Mouse (Mus musculus) gastrocnemius, adult 8-10 months (tissue): ENCODE results near the gene Ift122. TPM values are rescaled to one million over a fixed set of nuclear protein-coding genes. Genes with fewer than 3 reads are reported as not detected.
A peak's percentile ranks its signal among the peaks of the same experiment; 100 is the strongest.

Experiments used
- DNase-seq, 2 experiments: peaks; one replicate each; pipeline ENCODE4 v3.0.0; 2022; ENCODE audit warnings: low spot score in 2 of 2
- total RNA-seq, 4 experiments: library from RNA; stranded (reverse); gene quantifications; 2 replicates each; pipeline ENCODE4 v1.2.4; 2022

The Ift122 gene
- total RNA-seq, 4 experiments from 2014 or later = 3.3 to 4.9 (median 4.0) TPM

DNA sequence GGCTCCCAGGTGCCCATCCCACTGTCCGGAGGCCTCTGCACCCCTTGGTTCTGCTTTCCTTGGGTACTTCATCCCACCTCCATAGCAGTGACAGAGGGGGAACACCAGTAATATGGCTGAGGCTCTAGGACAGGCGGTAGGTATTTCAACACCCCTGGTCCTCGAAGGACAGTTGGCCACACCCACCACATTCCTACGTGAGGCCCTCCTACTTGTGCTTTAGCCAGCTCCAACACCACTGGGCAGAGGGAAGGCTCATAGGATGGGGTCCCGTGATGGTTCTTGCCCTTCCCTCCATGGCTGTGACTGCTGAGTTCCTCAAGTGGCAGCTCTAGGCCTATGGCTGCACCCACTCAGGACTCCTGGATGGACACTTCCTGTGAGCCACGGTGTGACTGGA, 71.6 kb downstream of the Ift122 start:
- DNase-seq = no peak

DNA sequence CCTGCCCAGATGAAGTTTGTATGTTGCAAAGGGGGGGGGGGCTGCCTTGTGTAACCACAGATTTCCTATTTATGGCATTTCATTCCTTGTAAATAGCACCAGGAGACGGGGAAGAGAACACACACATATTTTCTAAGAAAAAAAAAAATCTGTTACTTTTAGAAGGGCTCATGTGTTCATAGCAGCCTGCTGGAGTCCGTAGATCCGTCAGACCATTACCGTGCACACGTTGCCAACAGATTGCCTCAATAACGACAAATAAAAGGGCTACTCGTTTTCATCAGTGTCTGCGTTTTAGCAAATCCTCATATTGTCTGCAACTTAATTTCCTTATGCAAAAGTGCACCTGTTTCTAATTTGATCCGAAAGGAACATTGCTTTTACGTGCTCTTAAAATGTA, 73.1 kb downstream of the Ift122 start:
- DNase-seq = no peak

DNA sequence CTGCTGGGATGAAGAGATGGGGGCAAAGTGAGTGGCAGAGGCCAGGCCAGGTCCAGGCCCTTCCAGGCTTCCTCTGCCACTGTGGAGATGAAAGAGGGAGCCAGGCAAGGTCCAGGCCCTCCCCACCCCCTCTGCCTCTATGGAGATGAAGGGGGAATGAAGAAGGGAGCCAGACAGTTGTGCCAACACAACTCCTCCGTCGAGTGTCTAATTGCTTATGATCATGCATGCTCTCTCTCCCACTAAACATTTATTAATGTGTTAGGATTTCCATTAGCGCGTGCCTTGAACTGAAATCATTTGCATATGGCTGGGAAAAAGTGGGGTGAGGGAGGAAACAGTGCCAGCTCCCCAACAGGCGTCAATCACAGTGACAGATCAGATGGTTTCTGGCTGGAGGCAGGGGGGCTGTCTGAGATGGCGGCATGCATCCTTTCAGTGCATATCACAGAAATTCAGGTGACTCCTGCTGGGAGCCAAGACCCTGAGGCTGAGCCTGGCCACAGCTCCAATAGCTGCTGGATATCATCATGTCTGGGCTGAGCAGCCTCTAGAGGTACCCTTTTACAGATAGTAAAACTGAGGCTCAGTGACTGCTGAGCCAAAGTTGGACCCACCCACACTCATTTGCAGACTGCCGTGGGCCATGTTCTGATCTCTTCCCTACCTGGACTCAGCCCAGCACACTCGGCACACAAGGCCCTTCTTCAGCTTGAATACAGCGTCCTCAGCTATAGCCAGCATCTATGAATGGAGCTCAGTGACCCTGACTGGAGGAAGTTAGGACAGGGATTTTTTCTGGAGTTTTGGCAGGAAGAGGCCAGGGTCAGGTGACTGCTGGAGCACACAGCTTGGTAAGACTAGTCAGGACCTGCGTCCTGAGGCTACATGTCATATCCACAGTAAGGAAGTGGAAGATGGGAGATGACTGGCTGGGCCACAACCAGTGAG, 74.3 kb downstream of the Ift122 start:
- DNase-seq = no peak

DNA sequence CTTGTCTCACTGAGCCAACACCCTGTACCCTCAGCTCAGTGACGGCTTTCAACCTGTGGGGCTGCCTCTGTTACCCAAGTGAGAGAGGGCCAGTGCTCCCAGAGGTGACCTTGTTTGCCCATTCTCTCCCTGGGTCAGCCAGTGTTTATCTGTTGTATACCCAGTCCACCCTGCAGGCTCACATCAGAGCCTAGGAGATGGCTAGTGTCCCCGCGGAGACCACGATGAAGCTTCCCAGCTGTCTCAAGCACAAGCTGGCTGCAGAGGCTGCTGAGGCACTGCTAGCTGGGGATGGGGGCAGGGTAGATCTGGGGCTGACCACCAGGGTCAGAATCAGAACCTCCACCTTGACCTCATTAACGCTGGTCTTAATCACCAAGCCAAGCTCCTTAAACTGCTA, 76.7 kb downstream of the Ift122 start:
- DNase-seq = no peak

DNA sequence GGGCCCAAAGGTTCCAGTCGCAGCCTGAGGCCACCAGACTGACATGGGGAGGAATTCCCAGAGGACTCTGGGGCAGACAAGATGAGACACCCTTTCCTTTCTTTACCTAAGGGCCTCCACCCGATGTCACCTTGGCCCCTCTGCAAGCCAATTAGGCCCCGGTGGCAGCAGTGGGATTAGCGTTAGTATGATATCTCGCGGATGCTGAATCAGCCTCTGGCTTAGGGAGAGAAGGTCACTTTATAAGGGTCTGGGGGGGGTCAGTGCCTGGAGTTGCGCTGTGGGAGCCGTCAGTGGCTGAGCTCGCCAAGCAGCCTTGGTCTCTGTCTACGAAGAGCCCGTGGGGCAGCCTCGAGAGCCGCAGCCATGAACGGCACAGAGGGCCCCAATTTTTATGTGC, 78.4 kb downstream of the Ift122 start, which contains the start of gene Rho:
Gene Rho (plus strand): TSS at position 110 of the 400 bp plus-strand sequence.
- no peak for DNase-seq

DNA sequence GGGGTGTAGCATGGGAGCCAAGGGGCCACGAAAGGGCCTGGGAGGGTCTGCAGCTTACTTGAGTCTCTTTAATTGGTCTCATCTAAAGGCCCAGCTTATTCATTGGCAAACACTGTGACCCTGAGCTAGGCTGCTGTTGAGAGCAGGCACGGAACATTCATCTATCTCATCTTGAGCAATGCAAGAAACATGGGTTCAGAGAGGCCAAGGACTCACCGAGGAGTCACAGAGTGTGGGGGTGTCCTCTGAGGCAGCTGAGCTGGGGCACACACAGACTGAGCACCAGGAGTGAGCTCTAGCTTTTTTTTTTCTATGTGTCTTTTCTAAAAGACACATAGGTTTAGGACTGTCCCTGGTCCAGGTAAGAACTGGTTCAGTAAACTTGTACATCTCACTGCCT, 79.1 kb downstream of the Ift122 start:
- DNase-seq = no peak

DNA sequence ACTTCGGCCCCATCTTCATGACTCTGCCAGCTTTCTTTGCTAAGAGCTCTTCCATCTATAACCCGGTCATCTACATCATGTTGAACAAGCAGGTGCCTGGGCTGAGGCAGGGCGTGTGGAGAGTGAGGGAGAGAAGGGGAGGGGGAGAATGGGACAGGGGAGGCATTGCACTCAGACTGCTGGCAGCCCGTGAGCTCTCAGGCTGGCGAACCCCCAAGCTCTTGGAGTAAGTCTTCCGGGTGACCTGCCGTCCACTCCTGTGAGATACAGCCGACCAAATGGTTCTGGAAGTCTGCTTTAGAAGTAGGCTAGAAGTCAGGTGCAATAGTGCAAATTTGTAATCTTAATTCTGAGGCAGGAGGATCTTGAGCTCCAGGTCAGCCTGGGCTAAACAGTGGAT, 82.3 kb downstream of the Ift122 start:
- no peak for DNase-seq

DNA sequence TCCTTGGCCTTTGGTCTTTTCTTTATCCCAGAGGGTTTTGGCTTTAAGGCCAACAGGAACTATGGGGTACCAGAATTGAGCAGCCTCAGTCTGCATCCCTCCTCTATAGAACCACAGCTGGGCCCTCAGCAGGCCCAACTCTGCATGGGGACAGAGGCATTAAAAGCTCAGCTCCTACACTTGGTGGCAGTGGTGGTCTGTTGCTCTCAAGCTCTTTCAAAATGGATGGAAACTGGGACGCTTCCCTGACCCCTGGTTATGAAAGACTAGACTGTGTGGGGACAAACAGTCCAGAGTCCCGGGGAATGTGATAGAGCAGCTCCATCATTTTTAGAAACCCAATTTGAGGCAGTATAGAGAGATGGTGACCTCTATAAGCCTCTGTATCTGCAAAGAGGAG, 84.7 kb downstream of the Ift122 start:
- no peak for DNase-seq

DNA sequence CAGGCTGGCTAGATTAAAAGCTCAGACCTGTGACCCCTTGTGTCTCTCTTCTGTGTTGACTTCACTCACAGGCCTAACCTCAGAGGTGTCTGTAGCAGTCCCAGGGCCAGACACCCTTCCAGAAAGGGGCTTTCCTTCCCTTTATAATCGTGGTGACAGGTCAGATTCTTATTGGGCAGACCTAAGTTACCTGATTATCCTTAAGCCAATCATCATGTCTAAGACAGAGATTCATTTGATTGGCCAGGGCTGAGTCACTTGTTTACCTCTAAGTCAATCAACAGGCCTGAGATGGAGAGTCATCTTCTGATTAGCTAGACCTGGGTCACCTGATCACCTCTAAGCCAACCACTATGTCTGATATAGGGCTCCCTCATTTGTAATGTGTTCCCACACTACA, 85.5 kb downstream of the Ift122 start:
- DNase-seq = no peak

DNA sequence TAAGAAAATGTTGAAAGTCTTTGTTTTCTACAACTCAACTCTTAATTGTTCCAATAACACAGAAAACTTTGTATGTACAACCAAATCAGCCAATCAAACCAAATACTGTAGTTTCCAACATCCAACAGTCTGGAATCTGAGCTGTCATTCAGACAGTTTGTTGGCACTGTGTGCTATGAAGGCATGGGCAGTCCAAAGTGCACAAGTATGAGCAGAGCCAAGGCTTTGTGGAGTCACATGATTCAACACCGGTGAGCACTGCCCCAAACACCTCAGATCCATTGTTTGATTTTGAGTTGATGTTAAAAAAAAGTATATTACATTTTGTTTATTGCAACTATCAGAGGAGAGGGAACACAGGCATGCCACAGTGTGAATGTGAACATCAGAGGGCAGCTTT, 87.3 kb downstream of the Ift122 start:
- no peak for DNase-seq

DNA sequence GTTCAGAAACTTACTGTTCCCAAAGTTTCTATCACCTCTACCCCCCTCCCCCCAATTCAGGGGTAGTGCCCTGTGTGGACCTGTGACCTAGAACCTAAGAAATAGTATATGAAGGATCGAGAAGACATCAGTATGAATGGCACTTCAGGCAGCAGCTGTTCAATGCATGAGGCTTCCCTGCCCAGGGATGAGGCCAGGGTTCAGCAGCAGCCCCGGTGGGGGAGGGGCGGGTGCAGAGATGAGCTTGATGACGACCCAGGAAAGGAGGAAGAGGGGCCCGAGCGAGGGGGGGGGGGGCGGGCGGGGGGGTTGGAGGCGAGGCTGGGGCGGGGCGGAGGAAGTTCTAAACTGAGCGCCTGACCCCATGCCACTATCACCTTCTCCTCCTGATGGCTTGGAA, 87.9 kb downstream of the Ift122 start:
- no peak for DNase-seq

DNA sequence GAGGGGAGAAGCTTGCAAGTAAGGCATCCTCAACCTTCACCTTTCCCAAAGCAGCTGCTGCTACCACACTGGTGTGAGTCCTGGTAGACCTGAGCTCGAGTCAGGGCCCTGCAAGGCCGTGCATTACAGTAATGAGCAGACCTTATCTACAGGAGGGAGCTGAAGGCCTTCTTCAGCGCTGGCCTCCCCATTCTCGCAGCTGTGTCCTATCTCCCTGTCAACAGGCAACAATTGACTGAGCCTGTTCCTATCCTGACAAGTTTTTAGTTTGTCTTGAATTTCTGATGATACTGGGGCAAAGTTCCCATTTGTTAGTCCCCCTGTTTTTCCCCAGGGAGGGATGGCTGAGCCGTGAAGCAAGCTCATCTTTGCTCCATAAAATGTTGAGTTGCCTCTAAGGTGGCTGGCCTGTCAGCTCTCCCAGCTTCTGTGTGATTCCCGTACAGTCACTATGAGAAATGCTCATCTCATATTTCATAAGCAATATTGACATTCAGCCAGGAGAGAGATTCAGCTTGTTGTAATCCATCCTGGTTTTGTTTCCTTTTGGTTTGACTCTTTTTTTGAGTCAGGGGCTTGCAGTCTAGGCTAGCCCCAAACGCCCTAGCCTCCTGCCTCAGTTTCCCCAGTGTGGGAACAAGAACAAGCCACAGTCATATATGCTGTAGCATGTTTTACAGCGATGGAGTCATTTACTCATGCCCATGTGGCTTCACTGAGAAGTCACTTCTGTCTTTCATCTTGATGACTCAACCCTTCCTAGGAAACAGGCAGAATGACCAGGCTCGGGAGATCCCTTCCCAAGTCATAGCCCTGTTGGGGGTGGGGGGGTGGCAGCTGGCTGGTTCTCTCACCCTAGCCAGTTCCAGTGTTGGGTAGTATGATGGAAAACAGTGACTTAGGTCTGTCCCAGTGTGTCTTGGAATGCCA, 90.5 kb downstream of the Ift122 start:
- DNase-seq = no peak

DNA sequence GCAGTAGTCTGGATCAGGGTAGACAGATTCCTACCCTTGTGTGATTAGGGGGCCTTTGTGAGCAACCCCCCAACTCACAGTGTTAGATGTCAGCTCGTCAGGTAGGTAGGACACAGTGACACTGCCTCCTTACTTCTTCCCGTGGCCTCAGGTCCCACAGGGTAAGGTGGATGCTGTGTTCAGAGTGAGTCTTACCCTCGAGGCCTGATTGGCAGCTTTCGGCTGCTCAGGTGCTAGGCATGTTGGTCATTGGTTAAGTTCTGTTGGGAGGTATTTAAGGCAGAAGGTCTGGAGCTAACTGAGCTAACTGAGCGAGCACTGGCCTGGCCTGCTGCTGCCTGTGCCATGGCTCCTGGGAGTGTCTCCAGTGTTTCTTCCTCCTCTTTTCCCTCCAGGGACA, 91.4 kb downstream of the Ift122 start, which contains the start of gene H1foo:
Gene H1foo (plus strand): TSS at position 301 of the 400 bp plus-strand sequence.
- no peak for DNase-seq

DNA sequence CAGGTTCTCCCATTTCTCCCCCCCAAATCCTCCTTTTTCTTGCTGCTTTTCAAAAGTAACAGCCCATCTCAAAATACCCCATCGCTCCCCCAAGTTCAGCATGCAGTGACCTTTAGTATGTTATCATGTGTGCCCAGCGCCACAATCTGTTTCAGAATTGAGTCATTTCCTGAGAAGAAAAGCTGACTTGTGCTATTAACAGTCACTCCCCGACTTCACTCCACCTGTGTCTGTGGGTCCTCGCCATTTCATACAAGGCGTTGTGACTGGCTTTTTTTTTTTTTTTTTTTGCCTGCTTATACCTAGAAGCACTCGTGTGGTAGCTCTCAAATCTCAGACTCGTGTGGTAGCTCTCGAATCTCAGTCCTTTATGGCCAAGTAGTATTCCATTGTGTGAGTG, 92.4 kb downstream of the Ift122 start:
- DNase-seq = no peak

DNA sequence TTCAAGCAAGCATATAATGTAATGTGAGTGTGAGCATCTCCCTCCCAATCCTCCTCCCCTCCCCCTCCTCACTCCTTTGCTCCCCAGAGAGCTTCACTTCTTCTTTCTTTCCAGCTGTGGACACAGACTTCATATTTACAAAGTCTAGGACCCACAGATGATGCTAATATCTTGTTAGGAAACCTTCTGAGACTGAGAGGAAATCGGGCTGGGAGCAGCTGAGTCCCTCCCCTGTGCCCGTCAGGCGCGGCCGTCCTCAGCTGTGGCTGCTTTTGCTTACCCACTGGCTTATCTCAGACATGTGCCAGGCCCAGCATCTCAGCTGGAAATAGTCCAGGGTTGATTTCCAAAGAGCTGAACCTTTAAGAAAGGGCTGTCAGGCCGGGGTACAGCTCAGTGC, 93.1 kb downstream of the Ift122 start:
- DNase-seq = no peak

DNA sequence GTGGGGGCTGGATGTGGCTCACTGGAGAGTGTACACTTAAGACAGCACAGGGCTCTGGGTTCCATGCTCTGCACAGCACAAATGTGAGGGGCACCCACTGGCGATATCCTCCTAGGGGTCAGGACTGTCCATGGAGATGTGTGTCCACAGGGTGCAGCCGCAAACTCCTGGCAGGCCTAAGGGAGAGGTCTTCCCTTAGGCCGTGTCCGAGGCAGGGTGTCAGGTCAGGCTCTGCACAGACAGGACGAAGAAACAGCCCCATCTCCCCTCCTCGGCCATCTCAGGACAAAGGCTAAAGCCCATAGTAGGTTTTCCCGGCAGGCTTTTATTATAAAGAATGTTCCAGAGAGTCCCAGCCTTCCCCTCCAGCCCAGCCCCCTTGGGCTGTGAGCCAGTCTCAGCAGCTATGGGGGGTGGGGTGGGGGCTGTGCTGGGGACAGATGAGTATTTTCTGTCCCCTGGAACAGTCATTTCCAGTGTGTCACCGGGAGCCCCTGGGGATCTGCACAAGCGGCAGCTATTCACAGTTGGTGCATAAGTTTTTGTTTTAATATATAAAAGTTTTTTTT, 101.3 kb downstream of the Ift122 start:
- DNase-seq = no peak

DNA sequence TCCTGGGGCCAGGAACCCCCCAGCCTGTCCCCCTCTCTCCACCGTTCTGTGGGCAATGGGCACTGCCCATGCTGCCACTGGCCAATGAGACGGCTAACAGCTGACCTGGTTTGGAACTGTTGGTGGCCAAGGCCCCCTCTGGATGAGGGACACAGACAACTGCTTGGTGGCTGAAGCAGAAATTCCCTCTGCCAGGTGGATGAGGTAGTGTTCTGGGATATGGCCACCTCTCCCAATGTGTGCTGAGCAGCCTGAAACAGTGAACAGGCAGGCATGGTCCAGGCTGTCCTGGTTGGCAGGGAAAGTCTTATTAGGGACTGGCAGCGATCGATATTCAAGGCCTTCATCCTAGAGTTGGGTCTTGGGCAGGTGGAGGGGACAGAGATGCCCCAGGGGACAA, 101.9 kb downstream of the Ift122 start:
- no peak for DNase-seq

DNA sequence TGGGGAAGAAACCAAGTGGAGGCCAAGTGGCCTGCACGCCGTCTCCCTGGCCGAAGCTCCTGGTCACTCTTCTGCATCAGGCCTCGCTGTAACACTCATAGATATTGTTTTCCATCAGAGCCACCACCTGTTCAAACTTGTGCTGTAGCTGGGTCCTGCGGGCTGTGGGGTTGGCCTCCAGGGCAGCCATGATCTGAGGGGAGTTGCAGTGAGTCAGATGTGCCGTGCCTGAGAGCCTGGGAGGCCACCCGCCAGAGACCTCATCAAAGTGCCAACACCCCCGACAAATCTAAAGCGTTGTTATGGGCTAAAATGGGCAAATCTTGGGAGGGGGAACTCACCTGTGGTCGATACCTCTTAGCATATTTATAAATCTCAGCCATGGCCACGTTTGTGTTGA, 102.4 kb downstream of the Ift122 start:
- no peak for DNase-seq

DNA sequence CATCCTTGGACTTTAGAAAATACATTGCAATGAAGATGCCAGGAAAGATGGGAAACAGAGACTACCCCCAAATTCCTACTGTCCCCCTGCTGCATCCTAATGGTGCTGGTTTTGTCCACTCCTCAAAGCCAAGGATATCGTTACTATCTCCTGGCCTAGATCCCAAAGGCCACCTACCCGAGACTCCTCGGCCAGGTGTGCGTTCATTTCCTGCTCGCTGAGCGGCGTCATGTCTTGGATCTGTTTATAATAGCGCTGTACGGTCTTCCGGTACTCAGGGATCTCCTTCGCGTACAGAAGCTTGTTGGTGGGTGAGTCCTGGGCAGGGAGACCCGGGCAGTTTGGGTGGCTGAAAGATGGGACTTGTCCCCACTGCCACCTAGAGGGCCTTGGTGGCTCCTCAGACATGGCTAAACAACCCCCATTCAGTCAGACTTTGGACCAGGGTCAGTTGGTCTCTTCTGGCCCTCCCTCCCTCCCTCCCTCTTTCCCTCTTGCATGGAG, 103.2 kb downstream of the Ift122 start:
- no peak for DNase-seq

DNA sequence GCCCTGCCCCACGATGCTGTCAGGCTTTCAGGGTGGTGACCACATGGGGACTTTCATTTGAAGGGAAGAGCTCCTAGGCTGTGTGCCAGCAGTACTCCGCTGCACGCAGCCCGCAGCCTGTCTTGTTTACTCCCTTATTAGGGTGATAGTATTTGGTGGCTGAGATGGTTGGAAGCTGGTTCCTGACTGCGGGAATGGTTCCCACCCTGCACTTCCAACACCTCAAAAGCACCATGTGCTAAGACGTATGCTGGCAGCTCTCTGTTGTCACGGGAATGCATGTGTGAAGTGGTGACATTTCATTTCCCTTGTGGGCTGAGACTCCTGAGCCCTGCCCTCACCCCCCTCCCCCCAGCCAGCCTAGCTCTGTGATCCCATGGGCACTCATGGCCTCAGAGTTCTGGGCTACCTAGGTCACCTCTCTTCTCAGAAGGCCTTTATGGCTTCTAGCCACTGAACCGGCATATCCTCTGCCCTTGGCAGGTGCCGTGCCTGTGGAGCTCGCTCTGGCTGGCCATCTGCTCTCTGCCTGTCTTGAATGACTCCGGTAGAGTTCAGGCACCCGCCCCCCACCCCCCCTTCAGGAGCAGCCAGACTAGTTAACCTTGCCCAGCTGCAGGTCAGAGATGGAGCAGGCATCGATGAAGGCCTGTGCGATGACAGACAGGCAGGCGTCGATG, 103.8 kb downstream of the Ift122 start:
- DNase-seq = peak in 1 of 2 experiments; percentile 70

DNA sequence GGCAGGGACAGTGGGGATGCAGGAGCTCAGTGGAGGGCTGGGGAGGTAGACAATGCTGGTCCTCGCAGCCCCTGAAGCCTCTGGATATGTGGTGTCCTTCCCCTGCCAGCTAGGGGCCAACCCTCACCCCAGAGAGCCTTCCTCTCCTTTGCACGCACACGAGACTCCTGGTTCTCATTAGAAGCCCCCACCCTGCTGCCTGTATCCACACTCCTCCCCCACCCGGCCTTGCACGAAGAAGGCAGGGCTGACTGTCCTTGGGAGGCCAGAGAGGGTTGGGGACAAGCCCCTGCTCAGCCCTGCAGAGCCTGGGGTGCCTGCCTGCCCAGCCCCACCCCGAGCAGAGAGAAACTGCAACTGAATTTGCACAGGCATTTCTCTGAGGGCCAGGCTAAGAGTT, 104.4 kb downstream of the Ift122 start:
- no peak for DNase-seq
